Mouse (Mus musculus) left cerebral cortex, adult 2 months (tissue): ENCODE data around the gene Klhl29. TPM values are rescaled to one million over a fixed set of nuclear protein-coding genes. Genes with fewer than 3 reads are reported as not detected.

Experiments
- DNase-seq, 2 experiments: peaks; one replicate each; pipeline ENCODE4 v3.0.0; 2021 to 2022; ENCODE audit warnings: low spot score in 2 of 2, mixed read lengths in 1 of 2; ENCODE audit errors: extremely low spot score in 1 of 2
- H3K27ac ChIP-seq: fragments of 200-600 bp; 2 replicates; pipeline ENCODE4 v1.8.1; 2022
- H3K4me3 ChIP-seq: fragments of 200-600 bp; 2 replicates; pipeline ENCODE4 v1.8.1; 2022
- CTCF ChIP-seq: fragments of 200-600 bp; IDR thresholded peaks from 2 replicates; pipeline ENCODE4 v1.8.1; 2022; ENCODE audit warnings: antibody characterized with exemption, mild to moderate bottlenecking, moderate library complexity
- intact Hi-C: fragments of 180-260 bp; cut with DNase I; formaldehyde crosslinking; loops from one replicate; pipeline ENCODE4 v1.15.1; 2025
- total RNA-seq, 2 experiments: library from RNA; stranded (reverse); gene quantifications; 2 replicates each; pipeline ENCODE4 v1.2.3; 2021

The Klhl29 gene
- total RNA-seq, 2 experiments from 2014 or later = 43.2 to 44.3 TPM

DNA sequence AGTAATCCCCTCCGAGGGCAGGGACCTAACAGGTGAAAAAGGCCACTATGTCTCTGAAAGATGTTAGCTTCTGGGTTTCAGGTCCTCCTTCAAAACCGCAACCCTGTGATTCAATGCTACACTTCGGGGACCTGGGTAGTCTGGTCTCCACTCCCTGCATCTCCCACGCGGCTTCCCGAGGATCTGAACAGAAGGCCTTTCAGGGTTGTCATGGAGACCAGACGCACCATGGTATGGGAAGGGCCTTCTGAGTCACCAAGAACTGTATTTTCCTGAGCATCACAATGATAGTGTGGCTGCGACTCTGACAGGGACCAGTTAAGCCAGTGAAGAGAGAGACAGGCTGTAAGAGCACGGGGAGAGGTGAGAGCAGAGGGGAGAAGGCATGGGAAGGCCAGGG, 164.7 kb downstream of the Klhl29 start:
- H3K4me3 ChIP-seq = no peak overlapping the region
- intact Hi-C loops = loop anchor here (5.0 kb wide), 1 partner anchor 37 kb away; no protein-coding TSS in a partner anchor
- TF ChIP-seq CTCF = no peak
- peak; percentile 71 to 73 for DNase-seq
- H3K27ac ChIP-seq = peak overlapping the region; percentile 56

DNA sequence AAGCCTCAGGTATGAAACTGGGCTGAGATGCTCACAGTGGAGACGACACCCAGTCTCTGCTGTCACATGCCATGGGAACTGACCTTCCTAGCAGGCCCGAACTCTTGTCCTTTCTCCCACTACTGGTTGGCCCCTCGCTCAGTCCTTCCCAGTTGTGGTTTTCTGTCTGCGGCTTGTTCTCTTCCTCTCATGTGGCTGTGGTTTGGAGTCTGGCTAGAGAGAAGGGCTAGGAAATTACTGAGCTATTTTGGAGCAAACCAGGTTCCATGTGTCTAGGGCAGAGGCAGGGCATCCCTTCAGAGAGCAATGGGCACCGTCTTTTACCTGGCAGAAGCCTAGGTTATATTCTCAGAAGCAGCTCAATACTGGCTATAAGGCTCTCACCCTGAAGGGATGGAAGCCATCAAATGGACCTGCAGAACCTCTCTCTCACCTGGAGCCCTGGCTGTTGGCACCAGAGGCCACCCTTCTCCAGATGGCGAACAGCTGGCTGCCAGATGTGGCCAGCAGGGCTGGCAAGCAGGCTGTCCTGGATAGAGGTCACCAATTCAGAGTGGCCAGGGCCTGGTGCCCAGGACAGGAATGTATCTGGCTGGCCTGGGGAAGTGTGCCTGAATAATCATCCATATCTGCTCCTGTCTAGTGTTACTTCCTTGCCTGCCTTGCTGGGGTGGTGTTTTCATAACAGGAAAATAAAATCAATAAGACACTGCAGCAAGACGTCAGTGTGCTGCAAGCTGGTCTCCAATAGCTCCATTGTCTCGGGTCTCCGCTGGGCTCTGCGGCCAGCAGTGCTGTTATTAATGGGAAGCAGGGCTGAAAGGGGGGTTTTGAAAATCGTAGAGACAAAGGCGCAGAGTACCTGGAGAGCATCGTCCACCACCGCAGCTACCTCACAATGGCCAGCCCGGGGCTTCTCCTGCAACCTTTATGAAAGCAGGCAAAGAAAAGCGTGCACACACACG, 167.3 kb downstream of the Klhl29 start:
- no peak for DNase-seq
- no peak overlapping the region; the same call in 1 of the 2 replicates for H3K27ac ChIP-seq
- H3K4me3 ChIP-seq = no peak overlapping the region
- TF ChIP-seq CTCF = no peak
- intact Hi-C loops = no loop called here

DNA sequence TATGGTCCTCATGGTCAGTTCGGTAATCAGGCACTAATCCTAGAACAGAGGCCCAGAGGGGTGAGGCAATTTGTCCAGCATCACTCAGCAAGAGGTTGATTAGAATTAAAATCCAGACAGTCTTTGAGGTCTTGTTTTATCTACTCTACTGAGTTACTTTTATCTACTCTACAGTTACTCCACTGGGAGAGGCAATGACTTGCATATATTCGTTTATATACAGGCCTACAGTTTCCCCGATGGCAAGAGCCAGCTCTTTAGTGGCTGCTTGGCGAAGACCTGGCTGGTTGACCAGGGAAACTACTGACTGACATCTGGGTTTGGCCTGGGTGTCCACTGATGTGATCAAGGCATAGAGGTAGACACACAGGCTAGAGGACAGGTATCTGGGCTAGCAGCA, 168.3 kb downstream of the Klhl29 start:
- no peak for TF ChIP-seq CTCF
- Histone ChIP-seq H3K4me3 (no peak overlapping the region), H3K27ac (no peak overlapping the region)
- DNase-seq = no peak
- intact Hi-C loops = no loop called here

DNA sequence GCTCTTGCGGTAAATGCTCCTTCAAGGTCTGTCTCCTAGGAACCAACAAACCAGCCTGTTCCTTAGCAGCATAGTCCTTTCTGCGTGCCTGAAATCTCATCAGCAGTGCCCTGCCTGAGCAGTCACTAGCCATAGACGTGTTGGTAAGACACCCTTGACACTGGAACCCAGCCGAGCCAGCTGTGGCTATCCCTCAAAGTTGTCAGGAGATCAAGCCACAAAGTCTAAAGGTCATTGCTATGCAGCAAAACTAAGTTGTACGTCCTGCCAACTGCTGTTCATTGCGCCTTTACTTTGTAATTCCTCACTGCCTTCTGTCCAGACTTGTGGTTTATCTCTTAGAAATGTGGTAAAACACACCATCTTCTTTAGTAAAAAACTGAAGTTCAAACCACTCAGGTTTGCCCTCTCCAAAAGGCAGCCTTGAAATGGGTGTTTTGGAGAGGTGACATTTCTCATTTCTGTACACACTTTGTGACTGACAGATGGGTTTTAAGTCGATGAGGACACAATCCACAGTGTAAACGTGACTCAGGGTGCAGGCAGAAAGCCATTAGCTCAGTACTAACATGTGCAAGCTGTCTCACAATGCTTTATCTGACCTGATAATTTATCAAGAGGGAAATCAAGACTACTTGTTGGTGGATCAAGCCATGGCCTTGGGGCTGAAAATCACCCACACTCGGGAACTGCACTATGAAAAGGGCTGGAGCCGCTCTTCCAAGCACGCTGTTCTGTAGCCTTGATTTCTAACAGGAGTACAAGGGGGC, 171.2 kb downstream of the Klhl29 start:
- intact Hi-C loops = no loop called here
- no peak overlapping the region for H3K27ac ChIP-seq
- TF ChIP-seq CTCF = no peak

DNA sequence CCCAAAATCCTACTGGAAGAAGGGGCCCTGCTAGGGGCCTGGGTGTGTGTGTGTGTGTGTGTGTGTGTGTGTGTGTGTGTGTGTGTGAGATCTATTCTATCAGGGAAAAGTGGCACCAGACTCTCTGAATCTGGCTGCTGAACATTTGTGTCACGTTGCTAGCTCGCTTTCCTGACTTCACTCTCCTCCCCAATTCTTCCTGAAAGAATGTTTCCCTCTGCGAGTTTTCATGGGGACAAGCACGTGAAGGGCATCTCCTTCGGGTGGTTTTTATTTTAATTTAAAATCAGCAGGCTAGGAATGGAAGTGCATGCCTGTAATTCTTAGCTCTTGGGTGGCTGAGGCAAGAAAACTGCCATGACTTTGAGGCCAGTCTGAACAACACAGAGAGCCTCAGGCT, 172.1 kb downstream of the Klhl29 start:
- no peak for DNase-seq
- Histone ChIP-seq H3K4me3 (no peak overlapping the region), H3K27ac (peak overlapping the region; percentile 19; the same call in 1 of the 2 replicates)
- TF ChIP-seq CTCF = no peak
- intact Hi-C loops = no loop called here

More for the DNA sequence above, 171.2 kb downstream of the Klhl29 start:
- no peak overlapping the region for H3K4me3 ChIP-seq
- no peak for DNase-seq

DNA sequence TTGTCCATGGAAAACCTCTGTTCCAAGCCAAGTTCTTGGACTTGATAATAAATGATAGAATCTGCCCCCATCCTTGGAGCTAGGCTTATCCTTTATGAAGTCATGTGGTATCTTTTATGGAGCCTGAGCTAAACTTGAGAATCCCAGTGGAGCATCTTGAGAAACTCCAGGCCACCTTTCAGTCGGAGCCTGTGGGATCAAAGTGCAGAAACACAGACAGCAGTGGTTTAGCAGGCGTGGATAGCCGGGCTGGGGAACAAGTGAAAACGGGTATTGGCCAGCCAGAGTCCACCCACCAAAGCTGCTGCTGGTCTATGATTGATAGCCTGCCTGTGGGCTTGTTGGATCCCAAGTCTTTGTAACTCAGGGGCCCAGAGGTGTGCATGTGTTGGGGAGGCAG, 177.2 kb downstream of the Klhl29 start:
- intact Hi-C loops = no loop called here
- no peak for DNase-seq
- Histone ChIP-seq H3K27ac (no peak overlapping the region), H3K4me3 (no peak overlapping the region)
- no peak for TF ChIP-seq CTCF

DNA sequence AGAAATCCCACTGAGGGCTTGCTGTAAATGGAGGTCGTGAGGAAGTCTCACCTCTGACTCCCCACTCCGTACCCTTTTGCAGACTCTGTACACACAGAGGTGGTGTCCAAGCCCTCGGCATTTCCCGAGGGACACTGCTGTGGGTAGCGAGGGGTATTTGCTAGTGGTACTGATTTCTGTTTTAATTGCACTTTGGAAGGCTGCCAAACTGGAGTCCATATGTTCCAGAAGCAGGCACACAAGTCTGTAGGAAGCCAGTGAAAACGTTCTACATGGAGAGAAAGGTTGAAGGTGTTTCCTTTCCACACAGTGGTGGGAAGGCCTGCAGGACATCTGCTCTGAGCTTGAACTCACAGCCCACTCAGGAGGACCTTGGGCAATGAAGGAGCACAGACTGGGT, 181.3 kb downstream of the Klhl29 start:
- H3K27ac ChIP-seq = 0 out of 2 replicates have a peak overlapping the region, but pooled peaks have one; percentile 19
- TF ChIP-seq CTCF = no peak
- intact Hi-C loops = no loop called here
- no peak for DNase-seq
- no peak overlapping the region for H3K4me3 ChIP-seq

DNA sequence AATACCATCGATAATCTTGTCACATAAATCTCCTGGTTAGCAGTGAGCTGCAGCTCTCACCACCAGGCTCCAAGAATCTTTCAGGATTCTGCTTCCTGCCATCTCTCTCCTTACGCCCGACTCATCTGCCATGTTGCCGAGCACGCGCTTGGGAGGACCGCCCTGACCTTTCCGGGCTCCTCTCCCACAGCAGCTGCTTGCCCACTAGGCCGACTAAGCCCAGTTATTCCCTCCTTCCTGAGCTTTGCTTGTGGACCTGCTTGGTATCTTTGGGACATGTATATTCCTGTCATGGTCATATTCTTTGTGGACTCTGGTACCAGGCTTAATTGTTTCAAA, 183.1 kb downstream of the Klhl29 start:
- intact Hi-C loops = no loop called here
- no peak for TF ChIP-seq CTCF
- no peak for DNase-seq
- Histone ChIP-seq H3K4me3 (no peak overlapping the region), H3K27ac (no peak overlapping the region)

DNA sequence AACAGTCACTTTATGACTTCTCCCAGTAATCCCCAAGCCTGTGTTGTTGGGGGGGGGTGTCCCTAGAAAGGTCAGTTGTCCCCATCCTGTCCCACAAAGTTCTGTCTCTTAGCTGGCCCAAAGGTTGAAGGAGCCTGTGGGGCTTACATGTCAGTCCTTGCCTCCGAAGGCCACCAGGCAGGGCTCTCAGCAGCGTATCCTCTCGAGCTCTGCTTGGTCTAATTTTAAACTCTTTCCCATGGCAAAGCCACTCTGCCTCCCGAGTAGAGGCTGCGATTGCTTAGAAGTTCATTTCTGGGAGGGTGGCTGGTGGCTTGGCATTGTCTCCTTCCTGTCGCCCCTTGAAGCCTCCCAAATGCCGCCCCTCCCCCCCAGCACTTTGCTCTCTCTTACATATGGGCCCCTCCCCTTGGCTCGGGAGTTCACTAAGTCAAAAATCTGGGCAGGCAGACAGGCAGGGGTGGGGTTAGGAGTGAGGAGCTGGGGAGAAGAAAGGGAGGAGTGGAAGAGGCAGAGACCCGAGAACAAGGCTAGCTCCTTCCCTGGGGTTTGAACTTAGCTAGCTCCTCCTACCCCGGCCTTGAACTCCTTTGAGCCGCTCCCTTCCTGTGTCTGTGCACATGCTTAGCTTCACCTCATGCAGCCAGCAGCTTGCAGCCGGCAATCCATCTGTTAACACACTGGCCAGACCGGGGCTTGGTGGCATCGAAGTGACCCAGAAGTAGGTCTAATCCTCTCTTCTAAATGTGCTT, 183.7 kb downstream of the Klhl29 start:
- Histone ChIP-seq H3K4me3 (no peak overlapping the region), H3K27ac (peak overlapping the region; percentile 26; the same call in 1 of the 2 replicates)
- TF ChIP-seq CTCF = no peak
- intact Hi-C loops = no loop called here
- no peak for DNase-seq

DNA sequence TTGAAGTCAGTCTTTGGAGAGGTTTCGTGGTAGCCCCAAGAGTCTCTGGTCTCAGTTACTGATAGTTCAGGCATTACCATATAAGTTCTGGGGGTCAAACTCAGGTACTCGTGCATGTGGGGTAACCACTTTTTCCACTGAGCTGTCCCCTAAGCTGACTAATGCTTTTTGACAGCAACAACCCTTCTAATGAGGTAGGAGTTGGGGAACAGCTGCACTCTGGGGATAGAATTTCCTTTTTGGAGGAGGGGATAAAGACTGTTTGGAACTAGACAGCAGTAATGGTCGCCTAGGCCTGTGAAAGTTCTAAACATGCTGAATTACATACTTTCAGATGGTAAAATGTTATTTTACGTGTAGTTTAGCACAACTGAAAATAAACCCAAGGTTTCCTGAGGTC, 184.3 kb downstream of the Klhl29 start:
- no peak for DNase-seq
- TF ChIP-seq CTCF = no peak
- Histone ChIP-seq H3K27ac (peak overlapping the region; percentile 26; the same call in 1 of the 2 replicates), H3K4me3 (no peak overlapping the region)
- intact Hi-C loops = no loop called here

DNA sequence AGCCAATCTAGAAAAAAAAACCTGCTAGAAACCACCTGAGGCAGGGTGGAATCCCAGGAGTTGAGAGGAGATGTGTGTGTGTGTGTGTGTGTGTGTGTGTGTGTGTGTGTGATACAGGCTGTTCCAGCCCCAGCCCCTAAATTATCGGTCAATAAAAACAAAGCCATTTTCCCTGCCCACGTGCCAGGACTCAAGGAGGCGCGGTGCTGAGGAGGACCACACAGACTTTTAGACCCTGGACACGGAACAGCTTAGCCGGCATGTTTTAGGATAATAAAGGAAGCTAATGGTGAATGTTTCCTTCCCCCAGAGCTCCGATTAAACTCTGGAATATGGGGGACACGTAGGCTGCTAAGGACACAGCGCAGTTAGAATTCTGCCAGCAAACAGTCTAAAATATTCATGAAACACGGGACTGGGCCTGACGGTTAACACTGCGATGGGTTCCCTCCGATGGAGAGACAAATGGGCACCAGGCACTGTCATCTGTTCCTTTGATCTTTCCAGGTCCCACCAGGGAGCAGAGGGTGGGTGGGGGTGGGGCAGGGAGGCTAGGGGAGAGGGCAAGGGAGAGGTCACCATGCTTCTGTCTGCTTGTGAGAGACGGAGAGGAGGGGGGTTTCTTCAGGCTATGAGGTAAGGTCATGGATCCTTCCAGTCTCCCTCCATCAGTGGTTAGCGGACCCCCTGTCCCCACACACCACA, 185.9 kb downstream of the Klhl29 start:
- peak overlapping the region; percentile 47 for H3K27ac ChIP-seq
- intact Hi-C loops = no loop called here
- TF ChIP-seq CTCF = no peak
- H3K4me3 ChIP-seq = no peak overlapping the region
- no peak for DNase-seq
